Mouse (Mus musculus) hindbrain, embryonic 16.5 days (tissue): Measurements from ENCODE around the gene Col16a1. TPM values are rescaled to one million over a fixed set of nuclear protein-coding genes. Genes with fewer than 3 reads are reported as not detected.

ENCODE experiments used
- ATAC-seq: fragments of 200-750 bp; cut with Nextera tagmentation; 2 replicates; pipeline ENCODE4 v1.8.0; 2017; ENCODE audit warnings: moderate TSS enrichment, moderate library complexity
- H3K27ac ChIP-seq: fragments of 300-500 bp; sonication (generic); 2 replicates; pipeline ENCODE4 v1.5.1; 2014; ENCODE audit warnings: low read depth, mild to moderate bottlenecking, control low read depth, low read length, moderate library complexity
- H3K27me3 ChIP-seq: fragments of 300-500 bp; sonication (generic); replicated peaks from 2 replicates; pipeline ENCODE4 v1.6.1; 2014; ENCODE audit warnings: low read length; ENCODE audit not compliant: control insufficient read depth, insufficient read depth
- H3K36me3 ChIP-seq: fragments of 300-500 bp; sonication (generic); 2 replicates; pipeline ENCODE4 v1.6.1; 2014; ENCODE audit warnings: mild to moderate bottlenecking, low read length, moderate library complexity, mixed read lengths; ENCODE audit not compliant: control insufficient read depth, insufficient read depth
- H3K4me1 ChIP-seq: fragments of 300-500 bp; sonication (generic); 2 replicates; pipeline ENCODE4 v1.6.1; 2014; ENCODE audit warnings: low read depth, low read length; ENCODE audit not compliant: control insufficient read depth, insufficient read depth
- H3K4me2 ChIP-seq: fragments of 300-500 bp; sonication (generic); 2 replicates; pipeline ENCODE4 v1.6.1; 2014; ENCODE audit warnings: mild to moderate bottlenecking, low read length, control low read depth, moderate library complexity
- H3K4me3 ChIP-seq: fragments of 300-500 bp; sonication (generic); 2 replicates; pipeline ENCODE4 v1.5.1; 2014; ENCODE audit warnings: mild to moderate bottlenecking, low read length, control low read depth, moderate library complexity
- H3K9ac ChIP-seq: fragments of 300-500 bp; sonication (generic); 2 replicates; pipeline ENCODE4 v1.6.1; 2014; ENCODE audit warnings: low read depth, mild to moderate bottlenecking, control low read depth, low read length, moderate library complexity
- H3K9me3 ChIP-seq: fragments of 300-500 bp; sonication (generic); 2 replicates; pipeline ENCODE4 v1.6.1; 2014; ENCODE audit warnings: mild to moderate bottlenecking, low read length, moderate library complexity; ENCODE audit not compliant: control insufficient read depth
- WGBS: fragments of 180-500 bp; shearing (Covaris S2); extraction: QIAGEN DNeasy Blood & Tissue Kit; methylation state at CpG from one replicate; pipeline ENCODE4 v1.1.7; 2014; 5-methylcytosine and 5-hydroxymethylcytosine counted together
- polyA plus RNA-seq: library from polyadenylated mRNA; unstranded; fragments of >200 nt; fragmentation: Nextera tagmentation; extraction: Ambion mirVana; gene quantifications from 2 replicates; pipeline ENCODE4 v1.2.1, GENCODE M21; 2015

Gene Col16a1
- polyA plus RNA-seq = 11.8 and 16.2 TPM in 2 replicates

DNA sequence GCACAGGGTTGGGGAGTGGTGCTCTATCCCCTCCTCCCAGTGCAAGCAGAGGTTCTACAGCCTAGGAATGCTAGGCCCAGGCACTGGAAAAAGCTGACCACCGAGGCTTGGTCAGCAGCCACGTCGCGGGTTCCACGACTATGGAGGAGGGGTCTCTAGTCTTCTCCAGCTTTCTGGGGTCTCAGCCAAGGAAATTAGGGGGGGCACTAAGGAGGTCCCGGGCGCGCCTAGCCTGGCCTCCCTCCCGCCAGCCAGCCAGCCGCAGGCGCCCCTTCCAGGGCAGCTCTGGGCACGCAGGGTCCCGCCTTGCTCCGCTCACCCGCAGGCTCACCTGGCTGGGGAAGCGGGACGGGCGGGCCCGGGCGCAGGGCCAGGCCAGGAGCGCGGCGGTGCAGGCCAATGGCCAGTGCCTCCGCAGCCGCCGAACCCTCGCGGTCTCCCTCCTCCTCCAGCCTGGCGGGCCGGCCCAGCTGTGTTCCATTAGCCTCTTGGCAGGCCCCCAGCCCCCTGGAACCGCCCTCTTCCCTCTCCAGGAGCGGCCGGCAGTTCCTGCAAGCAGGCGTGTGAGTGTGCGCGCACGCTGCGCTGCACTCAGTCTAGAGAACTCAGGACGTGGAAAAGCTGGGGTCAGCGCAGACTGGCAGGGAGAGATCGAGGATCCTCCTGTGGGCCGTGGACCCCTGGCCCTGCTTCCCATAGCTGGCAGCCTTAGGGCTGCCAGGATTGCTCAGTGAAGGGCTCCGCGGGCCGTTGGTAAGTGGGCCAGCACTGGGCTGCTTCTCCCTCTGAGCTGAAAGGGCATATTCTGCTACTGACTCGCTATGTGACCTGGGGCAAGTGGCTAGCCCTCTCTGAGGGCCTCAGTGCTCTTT lies at the start of gene Col16a1:
Col16a1 (plus strand) TSS at position 510 of the 872 bp plus-strand sequence.
- 2% methylated on average over 34 of the region's 46 CpGs for WGBS
- Histone ChIP-seq H3K9ac (peak within 1 kb of the TSS; percentile 63), H3K27ac (peak within 1 kb of the TSS; percentile 61), H3K9me3 (no peaks in the 10 kb centered on the region), H3K4me2 (peak within 1 kb of the TSS; percentile 76), H3K4me3 (peak within 1 kb of the TSS; percentile 39), H3K27me3 (peaks cover 2% of the 10 kb centered on the region; the same call in 1 of the 2 replicates), H3K4me1 (peaks cover 30% of the 10 kb centered on the region), H3K36me3 (no peaks in the 10 kb centered on the region)
- ATAC-seq = peak; percentile 82

DNA sequence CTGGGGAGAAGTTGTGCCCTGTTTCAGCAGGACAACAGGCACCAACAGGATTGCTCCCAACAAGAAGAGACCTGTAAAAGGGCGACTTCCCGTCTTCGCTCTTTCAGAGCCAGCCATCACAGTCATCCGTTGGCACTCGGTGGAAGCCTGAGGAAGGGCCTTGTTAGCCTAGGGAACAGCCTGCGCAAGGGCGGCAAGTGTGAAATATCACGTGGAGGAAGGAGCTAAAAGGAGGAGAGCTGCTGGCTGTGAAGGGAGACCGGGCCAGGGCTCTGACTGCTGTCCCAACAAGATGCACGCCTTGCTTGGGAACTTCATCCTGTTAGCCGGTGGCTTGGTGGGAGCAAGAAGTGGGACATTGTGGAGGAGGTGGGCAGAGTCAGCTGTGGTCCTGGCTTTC lies 49.5 kb upstream of the Col16a1 start:
- 0 out of 2 replicates have a peak, but pooled peaks cover 2% of the 10 kb centered on the region for H3K27me3 ChIP-seq
- WGBS = 78% methylated on average over 11 of the region's 11 CpGs
- ATAC-seq = no peak
- no peaks in the 10 kb centered on the region for H3K9me3 ChIP-seq
- no peak overlapping the region for H3K4me3 ChIP-seq
- H3K27ac ChIP-seq = no peak overlapping the region
- 0 out of 2 replicates have a peak, but pooled peaks cover 2% of the 10 kb centered on the region for H3K36me3 ChIP-seq
- peaks cover 27% of the 10 kb centered on the region for H3K4me1 ChIP-seq
- no peak overlapping the region for H3K9ac ChIP-seq
- no peak overlapping the region for H3K4me2 ChIP-seq

DNA sequence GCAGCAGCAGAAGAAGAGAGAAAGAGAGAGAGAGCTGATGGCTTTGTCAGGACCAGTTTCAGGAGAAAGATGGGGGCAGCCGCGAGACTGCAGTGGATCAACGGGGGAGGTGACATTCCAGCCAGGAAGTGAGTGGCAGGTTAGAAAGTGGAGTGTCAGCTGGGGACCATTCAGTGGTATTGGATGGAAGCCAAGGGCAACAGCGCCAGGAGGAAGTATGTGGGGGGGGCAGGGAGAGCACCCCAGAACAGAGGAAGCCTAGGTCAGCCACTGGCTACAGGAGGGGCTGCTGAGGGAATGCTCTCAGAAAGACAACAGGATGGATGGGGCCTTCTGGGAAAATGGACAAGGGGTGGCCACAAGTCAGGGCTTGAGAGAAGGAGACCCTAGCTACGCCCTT lies 45.9 kb upstream of the Col16a1 start:
- Histone ChIP-seq H3K4me1 (peaks cover 12% of the 10 kb centered on the region), H3K27me3 (no peaks in the 10 kb centered on the region), H3K4me2 (no peak overlapping the region), H3K36me3 (0 out of 2 replicates have a peak, but pooled peaks cover 2% of the 10 kb centered on the region), H3K9me3 (no peaks in the 10 kb centered on the region), H3K9ac (no peak overlapping the region), H3K4me3 (no peak overlapping the region), H3K27ac (peak overlapping the region; percentile 36; the same call in 1 of the 2 replicates)
- ATAC-seq = no peak
- 32% methylated on average over 5 of the region's 5 CpGs for WGBS

DNA sequence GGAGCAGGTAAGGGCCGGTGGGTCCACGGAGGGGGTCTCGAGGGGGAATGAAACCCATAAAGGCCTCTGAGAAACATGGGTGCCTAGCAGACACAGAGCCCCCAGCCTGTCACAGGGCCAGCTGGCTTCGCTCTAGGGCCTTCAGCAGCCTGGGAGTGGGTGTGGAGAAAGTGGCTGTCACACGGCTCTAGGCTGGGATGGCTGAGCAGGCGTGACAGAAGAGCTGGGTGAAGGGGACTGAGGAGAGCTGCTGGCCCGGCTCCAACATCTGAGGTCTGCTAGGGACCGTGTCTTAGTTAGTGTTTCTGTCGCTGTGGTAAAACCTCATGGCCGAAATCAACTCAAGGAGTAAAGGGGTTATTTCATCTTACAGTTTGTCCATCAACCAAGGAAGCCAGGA lies 45.5 kb upstream of the Col16a1 start:
- Histone ChIP-seq H3K9ac (no peak overlapping the region), H3K4me3 (no peak overlapping the region), H3K27me3 (no peaks in the 10 kb centered on the region), H3K9me3 (no peaks in the 10 kb centered on the region), H3K4me2 (no peak overlapping the region), H3K4me1 (peaks cover 13% of the 10 kb centered on the region), H3K27ac (peak overlapping the region; percentile 36; the same call in 1 of the 2 replicates), H3K36me3 (0 out of 2 replicates have a peak, but pooled peaks cover 2% of the 10 kb centered on the region)
- peak; percentile 54 for ATAC-seq
- 61% methylated on average over 10 of the region's 10 CpGs for WGBS

DNA sequence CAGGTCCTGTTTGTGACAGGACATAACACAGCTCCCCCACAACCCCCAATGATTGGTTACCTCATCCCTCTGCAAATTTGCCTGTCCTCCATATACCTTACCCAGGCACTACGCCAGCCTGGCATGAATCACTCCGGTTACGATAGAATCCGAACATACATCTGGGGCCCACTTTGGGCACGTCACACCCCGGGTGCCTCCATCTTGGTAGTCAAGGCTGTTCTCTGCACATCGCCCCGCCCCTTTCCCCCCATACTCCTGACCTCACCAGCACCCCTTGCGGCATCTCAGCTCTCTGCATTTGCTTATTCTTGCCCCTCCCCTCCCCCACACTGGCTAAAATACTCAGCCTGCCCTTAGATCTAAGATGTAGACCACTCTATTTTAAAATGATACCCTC lies 42.0 kb upstream of the Col16a1 start:
- H3K27me3 ChIP-seq = no peaks in the 10 kb centered on the region
- 57% methylated on average over 9 of the region's 9 CpGs for WGBS
- no peak overlapping the region for H3K4me3 ChIP-seq
- no peaks in the 10 kb centered on the region for H3K9me3 ChIP-seq
- no peak overlapping the region for H3K27ac ChIP-seq
- ATAC-seq = no peak
- no peak overlapping the region for H3K9ac ChIP-seq
- peaks cover 13% of the 10 kb centered on the region for H3K4me1 ChIP-seq
- H3K4me2 ChIP-seq = no peak overlapping the region
- peaks cover 19% of the 10 kb centered on the region for H3K36me3 ChIP-seq

DNA sequence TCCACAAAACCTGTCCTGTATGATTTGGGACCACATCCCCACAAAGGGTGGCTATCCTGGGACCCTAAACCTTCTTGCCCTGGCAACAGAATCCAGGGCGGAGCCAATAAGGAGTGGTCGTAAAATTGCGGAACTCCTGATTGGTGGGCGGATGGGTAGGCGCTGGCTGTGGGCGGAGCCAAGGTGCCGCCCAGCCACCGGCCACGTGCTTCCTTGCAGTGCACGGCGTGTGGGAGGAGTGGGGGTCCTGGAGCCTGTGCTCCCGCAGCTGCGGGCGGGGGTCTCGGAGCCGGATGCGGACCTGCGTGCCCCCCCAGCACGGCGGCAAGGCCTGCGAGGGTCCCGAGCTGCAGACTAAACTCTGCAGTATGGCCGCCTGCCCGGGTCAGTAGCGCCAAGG lies 41.1 kb upstream of the Col16a1 start:
- ATAC-seq = no peak
- Histone ChIP-seq H3K9me3 (no peaks in the 10 kb centered on the region), H3K27me3 (no peaks in the 10 kb centered on the region), H3K36me3 (peaks cover 24% of the 10 kb centered on the region), H3K4me1 (peaks cover 9% of the 10 kb centered on the region), H3K9ac (peak overlapping the region; percentile 38; the same call in 1 of the 2 replicates), H3K4me2 (peak overlapping the region; percentile 44), H3K27ac (no peak overlapping the region), H3K4me3 (0 out of 2 replicates have a peak overlapping the region, but pooled peaks have one; percentile 3)
- WGBS = 23% methylated on average over 25 of the region's 25 CpGs

DNA sequence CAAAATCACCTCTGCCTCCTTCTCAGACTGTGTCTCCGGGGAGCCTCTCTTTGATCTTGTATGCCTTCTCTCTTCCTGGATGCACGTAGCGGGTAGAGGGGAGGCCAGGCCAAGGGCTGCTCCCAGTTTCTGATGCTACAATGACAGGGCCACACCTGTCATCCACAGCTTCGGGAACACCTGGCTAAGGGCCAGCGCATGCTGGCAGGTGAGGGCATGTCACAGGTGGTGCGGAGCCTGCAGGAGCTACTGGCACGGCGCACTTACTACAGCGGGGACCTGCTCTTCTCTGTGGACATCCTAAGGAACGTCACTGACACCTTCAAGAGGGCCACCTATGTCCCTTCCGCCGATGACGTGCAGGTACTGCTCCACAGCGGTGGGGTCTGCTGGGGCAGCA lies 38.6 kb upstream of the Col16a1 start:
- Histone ChIP-seq H3K4me3 (no peak overlapping the region), H3K27ac (no peak overlapping the region), H3K4me1 (peaks cover 3% of the 10 kb centered on the region), H3K4me2 (no peak overlapping the region), H3K27me3 (no peaks in the 10 kb centered on the region), H3K36me3 (peaks cover 30% of the 10 kb centered on the region), H3K9ac (no peak overlapping the region), H3K9me3 (no peaks in the 10 kb centered on the region)
- ATAC-seq = no peak
- 84% methylated on average over 14 of the region's 14 CpGs for WGBS

DNA sequence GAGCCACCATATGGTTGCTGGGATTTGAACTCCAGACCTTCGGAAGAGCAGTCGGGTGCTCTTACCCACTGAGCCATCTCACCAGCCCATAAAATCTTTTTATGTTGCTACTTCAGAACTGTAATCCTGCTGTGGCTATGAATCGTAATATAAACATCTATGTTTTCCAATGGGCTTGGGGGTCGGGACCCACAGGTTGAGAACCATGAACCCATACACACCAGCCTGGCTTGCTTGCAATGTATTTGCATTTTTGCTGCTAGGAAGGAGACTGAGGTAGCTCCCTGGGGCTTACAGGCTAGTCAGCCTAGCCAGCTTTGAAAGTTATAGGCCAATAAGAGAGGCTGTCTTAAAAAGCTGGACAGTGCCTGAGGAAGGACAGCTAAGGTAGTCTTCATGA lies 36.9 kb upstream of the Col16a1 start:
- Histone ChIP-seq H3K36me3 (peaks cover 32% of the 10 kb centered on the region), H3K27ac (no peak overlapping the region), H3K9me3 (no peaks in the 10 kb centered on the region), H3K4me1 (peaks cover 3% of the 10 kb centered on the region), H3K9ac (no peak overlapping the region), H3K27me3 (no peaks in the 10 kb centered on the region), H3K4me2 (no peak overlapping the region), H3K4me3 (no peak overlapping the region)
- ATAC-seq = no peak
- WGBS = 92% methylated on average over 4 of the region's 4 CpGs

DNA sequence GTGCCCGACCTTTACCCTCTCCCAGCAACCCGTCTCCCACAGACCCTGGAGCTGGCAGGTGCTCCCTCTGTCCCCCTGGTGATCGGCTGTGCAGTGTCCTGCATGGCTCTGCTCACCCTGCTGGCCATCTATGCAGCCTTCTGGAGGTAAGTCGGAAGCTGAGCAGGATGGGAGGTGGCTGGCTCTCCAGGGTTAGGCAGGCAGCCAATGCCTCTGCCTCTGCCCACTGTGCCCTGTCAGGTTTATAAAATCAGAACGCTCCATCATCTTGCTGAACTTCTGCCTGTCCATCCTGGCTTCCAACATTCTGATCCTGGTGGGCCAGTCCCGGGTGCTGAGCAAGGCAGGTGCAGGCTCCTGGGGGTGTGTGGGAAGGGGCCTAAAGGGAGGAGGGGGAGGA lies 35.4 kb upstream of the Col16a1 start:
- no peaks in the 10 kb centered on the region; the same call in 1 of the 2 replicates for H3K4me1 ChIP-seq
- H3K36me3 ChIP-seq = peaks cover 34% of the 10 kb centered on the region

More for the DNA sequence above, 35.4 kb upstream of the Col16a1 start:
- Histone ChIP-seq H3K4me2 (no peak overlapping the region), H3K27me3 (no peaks in the 10 kb centered on the region), H3K4me3 (no peak overlapping the region), H3K9me3 (no peaks in the 10 kb centered on the region), H3K27ac (no peak overlapping the region), H3K9ac (no peak overlapping the region)
- ATAC-seq = no peak
- 64% methylated on average over 6 of the region's 6 CpGs for WGBS
